Mouse (Mus musculus) lung, postnatal 14 days (tissue): ENCODE measurements at regions not wholly inside any gene's neighbourhood (a gene's known extent, or its start where the extent isn't known, plus 50 kb on each side); places are given as distances from the start of the nearest gene placed in this dataset.

Source experiments
- DNase-seq: peaks from one replicate; pipeline ENCODE4 v3.0.0; 2021

GRCm38 (mm10) chr2:148622216-148622615 lies 50.2 kb upstream of the Nxt1 start:
- DNase-seq = peak; percentile 38

- no peak for DNase-seq
Observed at GRCm38 (mm10) chr2:148611911-148612310, 60.5 kb upstream of the Nxt1 start.

GRCm38 (mm10) chr2:148605425-148605930 lies 66.9 kb upstream of the Nxt1 start:
- no peak for DNase-seq

- no peak for DNase-seq
Observed at GRCm38 (mm10) chr2:148603951-148604350, 68.5 kb upstream of the Nxt1 start.

GRCm38 (mm10) chr2:148603315-148603714 lies 69.1 kb upstream of the Nxt1 start:
- no peak for DNase-seq

GRCm38 (mm10) chr2:148599498-148599897 lies 72.9 kb upstream of the Nxt1 start:
- DNase-seq = no peak

- DNase-seq = no peak
Observed at GRCm38 (mm10) chr2:148596966-148597365, 75.4 kb upstream of the Nxt1 start.

GRCm38 (mm10) chr2:148585721-148586335 lies 86.6 kb upstream of the Nxt1 start:
- no peak for DNase-seq

- no peak for DNase-seq
Observed at GRCm38 (mm10) chr2:148582208-148582607, 90.2 kb upstream of the Nxt1 start.

- DNase-seq = no peak
Observed at GRCm38 (mm10) chr2:148581666-148582065, 90.7 kb upstream of the Nxt1 start.

GRCm38 (mm10) chr2:148580286-148580966 lies 92.0 kb upstream of the Nxt1 start:
- peak; percentile 56 for DNase-seq

GRCm38 (mm10) chr2:148579564-148579963 lies 92.8 kb upstream of the Nxt1 start:
- no peak for DNase-seq

GRCm38 (mm10) chr2:148579027-148579426 lies 93.4 kb upstream of the Nxt1 start:
- DNase-seq = no peak

- DNase-seq = no peak
Observed at GRCm38 (mm10) chr2:148578176-148578575, 94.2 kb upstream of the Nxt1 start.

GRCm38 (mm10) chr2:148575433-148575832 lies 97.0 kb upstream of the Nxt1 start:
- no peak for DNase-seq

- DNase-seq = peak; percentile 82
Observed at GRCm38 (mm10) chr2:148572165-148572564, 100.2 kb upstream of the Nxt1 start.

- no peak for DNase-seq
Observed at GRCm38 (mm10) chr2:148571616-148572015, 100.8 kb upstream of the Nxt1 start.

- DNase-seq = no peak
Observed at GRCm38 (mm10) chr2:148571018-148571417, 101.4 kb upstream of the Nxt1 start.

GRCm38 (mm10) chr2:148567930-148568481 lies 104.4 kb upstream of the Nxt1 start:
- no peak for DNase-seq

- no peak for DNase-seq
Observed at GRCm38 (mm10) chr2:148563390-148563789, 109.0 kb upstream of the Nxt1 start.

- no peak for DNase-seq
Observed at GRCm38 (mm10) chr2:148562041-148562440, 110.4 kb upstream of the Nxt1 start.

GRCm38 (mm10) chr2:148560013-148560773 lies 112.2 kb upstream of the Nxt1 start:
- no peak for DNase-seq

- no peak for DNase-seq
Observed at GRCm38 (mm10) chr2:148559376-148559775, 113.0 kb upstream of the Nxt1 start.
